Mouse (Mus musculus) activated CD4-positive, CD25-positive, alpha-beta regulatory T cell, adult 9 weeks (primary cell): ENCODE data around the gene Yy2. TPM values are rescaled to one million over a fixed set of nuclear protein-coding genes. Genes with fewer than 3 reads are reported as not detected.

Experiments used
- polyA plus RNA-seq: library from polyadenylated mRNA; unstranded; fragments of 100-300 nt; shearing (Covaris generic); gene quantifications from one replicate; pipeline ENCODE4 v1.2.1, GENCODE M21; 2017

Gene Yy2
- polyA plus RNA-seq = 2.8 TPM

GRCm38 (mm10) chrX:157568840-157569239 is at the start of gene Yy2:
Gene Yy2 (minus strand): TSS chrX:157568985.

DNA sequence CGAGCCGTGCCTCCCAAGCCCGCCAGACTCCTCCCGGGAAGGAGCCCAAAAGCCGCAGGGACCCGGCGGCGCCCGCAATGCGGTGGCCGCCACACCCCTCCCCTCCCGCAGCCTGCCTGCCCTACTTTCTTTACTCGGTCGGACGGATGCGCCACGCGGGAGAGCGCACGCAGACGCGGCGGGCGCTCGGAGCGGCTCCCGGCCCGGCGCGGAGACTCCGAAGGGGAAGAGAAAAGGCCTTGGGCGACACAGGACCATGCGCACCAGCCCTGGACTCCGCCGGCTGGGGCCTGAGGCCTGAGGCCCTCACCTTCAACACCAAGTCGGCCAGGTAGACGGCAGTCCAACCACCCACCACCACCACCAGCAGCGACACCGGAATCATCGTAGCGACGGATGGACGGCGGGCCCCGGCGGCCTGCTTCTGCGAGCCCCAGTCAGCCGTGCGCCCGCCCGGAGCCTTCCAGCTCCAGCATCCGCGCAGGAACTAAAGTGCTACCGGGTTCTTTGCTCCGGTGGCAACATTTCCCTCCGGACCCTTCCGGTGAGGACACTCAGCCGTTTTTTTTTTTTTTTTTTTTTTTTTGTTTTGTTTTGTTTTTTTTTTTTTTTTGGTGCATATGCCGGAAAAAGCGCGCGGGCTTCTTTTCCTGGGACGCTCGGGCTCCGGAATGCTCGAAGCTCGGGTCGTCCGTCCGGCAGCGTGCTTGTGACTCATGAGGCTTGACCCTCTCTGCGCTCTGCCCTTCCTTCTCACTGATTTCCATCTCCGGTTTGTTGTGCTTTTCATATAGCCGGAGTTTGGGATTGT is 29.6 kb upstream of the Yy2 start, which contains the start of gene Mbtps2:
Mbtps2 (minus strand) TSS at position 530 of the 811 bp plus-strand sequence.

Other genes starting within 250 kb of the Yy2 start
- 0.13 TPM for gene Phex, start 153.7 kb downstream of the Yy2 start, polyA plus RNA-seq
- gene Sms, start 76.7 kb downstream of the Yy2 start, polyA plus RNA-seq = 75.5 TPM
- gene Mbtps2, start 29.7 kb upstream of the Yy2 start, polyA plus RNA-seq = 18.9 TPM
- gene Smpx, start 129.9 kb upstream of the Yy2 start, polyA plus RNA-seq = not detected
- not detected for gene Klhl34, start 249.4 kb upstream of the Yy2 start, polyA plus RNA-seq